Mouse (Mus musculus) urinary bladder, postnatal 10 days (tissue): Measurements from ENCODE around the gene Btbd3.
"Not testable (repeated sequence)": the region's sequence is repeated elsewhere in the genome, so short reads cannot be mapped to it uniquely, and the experiment has no call there.

ENCODE experiments used
- DNase-seq: peaks from one replicate; pipeline ENCODE4 v3.0.0; 2022; ENCODE audit warnings: low spot score

The Btbd3 gene

GRCm38 (mm10) chr2:138279641-138280040, 23.3 kb downstream of the Btbd3 start:
- no peak for DNase-seq

- no peak for DNase-seq
Observed at GRCm38 (mm10) chr2:138280225-138280711, 23.9 kb downstream of the Btbd3 start.

GRCm38 (mm10) chr2:138281550-138282201, 25.3 kb downstream of the Btbd3 start:
- no peak for DNase-seq

DNA sequence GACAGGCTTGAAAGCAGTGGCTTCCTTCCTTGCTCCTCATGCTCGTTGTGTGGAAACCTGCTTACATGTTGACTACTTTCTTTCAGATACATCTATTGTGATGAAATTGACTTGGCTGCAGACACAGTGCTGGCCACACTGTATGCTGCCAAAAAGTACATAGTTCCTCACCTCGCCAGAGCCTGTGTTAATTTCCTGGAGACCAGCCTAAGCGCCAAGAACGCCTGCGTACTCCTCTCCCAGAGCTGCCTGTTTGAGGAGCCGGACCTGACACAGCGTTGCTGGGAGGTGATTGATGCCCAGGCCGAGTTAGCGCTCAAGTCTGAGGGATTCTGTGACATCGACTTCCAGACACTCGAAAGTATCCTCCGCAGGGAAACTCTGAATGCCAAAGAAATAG, 27.0 kb downstream of the Btbd3 start:
- no peak for DNase-seq

- DNase-seq = no peak
Observed at GRCm38 (mm10) chr2:138283856-138284255, 27.5 kb downstream of the Btbd3 start.

- no peak for DNase-seq
Observed at GRCm38 (mm10) chr2:138285811-138286210, 29.4 kb downstream of the Btbd3 start.

DNA sequence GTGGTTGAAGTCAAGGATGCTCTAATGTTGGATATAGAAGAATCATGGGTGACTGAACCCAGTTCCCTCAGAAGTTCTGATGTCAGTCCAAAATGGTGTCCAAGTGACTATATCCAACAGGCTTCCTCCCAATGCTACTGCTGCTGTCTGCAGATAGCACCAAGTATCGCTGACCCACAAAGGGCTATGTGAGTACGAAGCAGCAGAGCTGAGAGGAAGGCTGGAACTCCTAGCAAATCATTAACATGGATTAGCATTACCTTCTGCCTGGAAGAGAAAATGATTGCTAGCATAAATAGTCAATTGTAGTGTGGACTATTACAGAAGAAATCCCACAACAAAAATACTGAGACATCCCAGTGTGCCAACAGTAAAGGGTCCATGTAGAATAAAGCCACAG, 33.8 kb downstream of the Btbd3 start:
- DNase-seq = no peak

DNA sequence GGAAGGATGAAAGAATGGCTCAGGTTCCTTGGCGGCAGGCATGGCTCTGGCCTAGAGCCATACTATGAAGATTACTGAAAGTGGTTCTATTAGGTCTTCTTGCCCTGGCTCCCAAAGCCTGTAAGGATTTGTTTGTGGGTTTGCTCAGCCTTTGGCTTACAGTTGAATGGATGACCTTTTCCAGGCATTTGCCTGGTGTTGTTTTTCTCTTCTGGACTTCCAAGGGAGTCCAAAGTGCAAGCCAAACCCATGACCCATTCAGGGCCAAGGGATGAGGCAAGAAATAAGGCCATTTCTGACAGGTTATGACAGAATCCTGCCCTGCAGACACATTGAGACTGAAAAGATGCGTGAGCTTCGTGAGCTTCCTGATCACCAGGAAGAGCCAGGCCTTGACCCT, 37.9 kb downstream of the Btbd3 start:
- DNase-seq = no peak

DNA sequence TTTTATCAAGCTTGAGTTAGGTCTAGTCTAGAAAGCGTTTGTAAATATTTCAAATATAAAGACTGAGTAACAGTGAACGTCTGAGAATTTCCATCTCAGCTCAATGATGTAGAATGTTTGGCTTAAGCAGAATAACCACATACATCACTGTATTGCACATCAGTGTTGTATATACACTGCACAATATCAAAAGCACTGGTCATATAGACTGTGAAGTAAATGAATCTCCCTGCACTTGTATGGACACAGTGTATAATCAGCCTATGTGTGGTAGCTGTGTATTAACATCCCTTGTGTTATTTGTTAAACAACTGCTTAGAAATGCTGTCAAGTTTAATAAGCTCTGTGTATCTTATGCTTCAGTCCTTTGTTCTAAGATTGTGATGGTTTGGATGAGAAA, 49.9 kb downstream of the Btbd3 start:
- no peak for DNase-seq

DNA sequence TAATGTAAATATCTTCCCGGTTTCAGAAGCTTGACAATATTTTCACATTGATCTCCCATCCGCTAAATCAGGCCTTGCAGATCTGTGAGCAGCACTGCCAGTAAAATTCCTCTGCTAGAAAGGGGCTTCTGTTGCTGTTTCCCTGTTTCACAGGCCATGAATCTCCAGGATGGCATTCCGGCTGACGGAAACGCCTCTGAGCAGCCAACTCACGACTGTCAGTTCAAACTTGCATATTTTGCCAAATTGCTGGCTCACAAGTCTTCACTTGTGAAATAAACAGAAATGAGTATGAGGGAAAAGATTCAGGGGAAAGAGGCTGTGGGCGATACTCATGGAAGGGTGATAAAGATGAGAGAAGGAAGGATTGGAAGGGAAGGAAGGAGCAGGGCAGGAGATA, 59.3 kb downstream of the Btbd3 start:
- DNase-seq = no peak

GRCm38 (mm10) chr2:138320408-138320807, 64.0 kb downstream of the Btbd3 start:
- DNase-seq = no peak

- DNase-seq = no peak
Observed at GRCm38 (mm10) chr2:138321041-138321481, 64.7 kb downstream of the Btbd3 start.

DNA sequence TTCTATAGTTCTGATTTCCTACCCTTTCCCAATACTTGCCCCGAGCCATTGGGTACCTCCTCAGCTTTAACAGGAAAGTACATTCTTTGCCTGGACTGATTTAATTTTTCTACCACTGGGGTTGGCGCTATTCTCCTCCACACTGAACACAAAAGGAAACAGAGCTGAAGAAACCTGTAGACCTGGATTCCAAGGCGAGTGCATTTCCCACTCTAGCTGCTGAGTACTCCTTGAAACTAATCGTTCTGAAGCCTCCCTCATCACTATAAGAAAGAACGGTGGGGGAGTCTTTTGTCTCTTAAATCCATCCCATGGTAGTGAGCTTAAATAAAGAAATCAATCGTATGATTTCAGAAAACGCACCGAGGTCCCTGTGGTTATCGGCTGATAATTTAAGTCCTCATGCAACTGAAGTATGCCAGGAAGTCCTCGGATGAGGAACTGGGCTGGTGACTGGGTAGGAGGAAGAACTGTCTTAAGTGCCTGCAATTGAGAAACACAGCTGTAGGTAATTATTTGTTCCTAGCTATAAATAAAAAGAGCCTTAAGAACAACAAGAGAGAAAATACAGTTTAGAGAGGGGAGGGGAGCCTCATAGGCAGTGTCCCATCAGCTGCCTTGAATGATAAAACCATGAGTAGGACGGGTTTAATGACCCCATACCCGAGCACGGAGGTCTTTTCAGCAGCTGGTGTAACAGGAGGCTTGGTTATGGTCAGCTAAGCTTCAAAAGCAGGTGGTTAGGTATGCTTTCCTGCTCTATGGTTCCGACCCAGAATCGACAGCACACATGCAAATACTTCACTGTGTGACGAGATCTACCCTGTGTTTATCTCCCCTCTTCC, 66.1 kb downstream of the Btbd3 start:
- DNase-seq = no peak

- no peak for DNase-seq
Observed at GRCm38 (mm10) chr2:138326367-138326766, 70.0 kb downstream of the Btbd3 start.

GRCm38 (mm10) chr2:138334198-138334597, 77.8 kb downstream of the Btbd3 start:
- DNase-seq = not testable (repeated sequence)

DNA sequence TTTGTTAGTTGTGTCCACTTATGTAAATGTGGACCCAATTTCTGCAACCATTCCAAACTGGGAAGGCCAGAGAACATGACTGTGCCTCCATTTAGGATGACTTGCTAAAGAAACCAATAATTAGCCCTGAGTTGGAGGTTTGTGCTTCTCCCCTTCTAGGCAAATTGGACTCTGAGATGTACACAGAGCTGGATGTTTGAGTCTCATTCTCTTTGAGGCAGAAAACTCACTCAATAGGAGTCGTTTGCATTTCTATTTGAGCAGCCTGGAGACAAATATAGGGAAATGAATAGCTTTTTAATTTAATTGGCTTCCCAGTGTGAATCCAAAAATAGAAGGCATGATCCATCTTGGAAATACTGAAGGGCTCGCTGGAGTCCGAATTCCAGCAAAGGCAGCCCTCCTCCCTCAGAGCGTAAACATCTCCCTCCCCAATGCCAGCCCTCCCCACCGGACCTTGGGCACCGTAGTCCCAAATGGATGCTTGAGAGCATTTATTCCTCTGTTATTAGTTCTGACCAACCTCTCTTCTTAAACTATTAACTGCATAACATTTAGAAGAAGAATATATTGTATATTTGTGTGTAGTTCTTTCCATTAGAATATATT, 81.6 kb downstream of the Btbd3 start:
- DNase-seq = no peak

- DNase-seq = no peak
Observed at GRCm38 (mm10) chr2:138338524-138338923, 82.2 kb downstream of the Btbd3 start.

DNA sequence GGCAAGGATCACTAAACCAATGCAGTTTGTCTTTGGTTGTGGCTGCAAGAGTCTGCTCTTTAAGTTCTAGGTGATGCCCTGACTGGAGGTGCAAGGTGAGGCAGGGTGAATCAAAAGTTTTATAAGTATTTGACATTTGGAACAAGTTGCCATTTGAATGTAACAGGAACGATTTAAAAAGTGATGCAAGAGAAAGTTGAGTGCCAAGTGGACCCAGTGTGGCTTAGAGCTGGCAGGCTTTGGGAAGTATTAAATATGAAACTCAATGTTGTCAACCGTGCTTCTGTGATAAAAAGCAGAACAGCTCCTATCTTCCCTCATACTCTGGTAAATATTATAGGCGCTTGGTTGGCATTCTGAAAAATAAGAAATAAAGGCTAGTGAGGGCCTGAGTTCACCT, 99.0 kb downstream of the Btbd3 start:
- no peak for DNase-seq

GRCm38 (mm10) chr2:138362474-138362873, 106.1 kb downstream of the Btbd3 start:
- no peak for DNase-seq

DNA sequence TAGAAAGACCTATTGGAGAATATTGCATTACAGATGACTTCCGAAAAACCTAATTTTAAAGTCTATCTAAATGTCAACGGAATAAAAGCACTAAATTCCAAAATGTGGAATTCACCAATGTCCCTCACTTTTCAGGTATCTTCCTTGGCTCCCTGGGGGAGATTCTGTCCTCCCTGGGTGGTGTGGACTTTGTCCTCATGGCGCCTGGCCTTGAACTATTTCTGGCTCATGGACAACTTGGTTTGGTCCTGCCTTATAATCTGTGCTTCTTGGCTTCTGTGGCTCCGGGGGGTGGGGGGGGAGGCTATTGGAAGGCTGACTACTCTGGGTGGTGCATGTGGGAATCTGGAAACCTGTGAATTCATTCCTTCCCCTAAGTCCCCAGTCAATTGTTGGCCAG, 109.0 kb downstream of the Btbd3 start:
- no peak for DNase-seq

DNA sequence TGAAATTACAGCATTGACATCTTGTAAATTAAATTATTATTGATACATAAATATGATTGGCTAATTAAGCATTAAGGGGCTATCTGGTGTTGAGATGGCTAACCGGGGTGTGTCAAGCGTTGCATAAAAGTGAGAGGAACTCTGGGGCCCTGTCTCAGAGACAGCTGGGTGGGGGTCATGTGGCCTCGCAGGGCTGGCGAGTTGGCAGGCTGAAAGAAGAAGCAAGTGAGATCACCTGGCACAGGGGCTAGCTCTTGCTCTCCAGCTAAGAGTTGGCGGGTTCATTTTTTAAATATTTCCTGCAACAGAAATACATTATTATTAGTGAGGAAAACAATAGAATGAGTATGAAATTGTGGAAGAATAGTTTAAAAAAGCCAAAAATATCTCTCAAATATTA, 118.2 kb downstream of the Btbd3 start:
- DNase-seq = no peak

DNA sequence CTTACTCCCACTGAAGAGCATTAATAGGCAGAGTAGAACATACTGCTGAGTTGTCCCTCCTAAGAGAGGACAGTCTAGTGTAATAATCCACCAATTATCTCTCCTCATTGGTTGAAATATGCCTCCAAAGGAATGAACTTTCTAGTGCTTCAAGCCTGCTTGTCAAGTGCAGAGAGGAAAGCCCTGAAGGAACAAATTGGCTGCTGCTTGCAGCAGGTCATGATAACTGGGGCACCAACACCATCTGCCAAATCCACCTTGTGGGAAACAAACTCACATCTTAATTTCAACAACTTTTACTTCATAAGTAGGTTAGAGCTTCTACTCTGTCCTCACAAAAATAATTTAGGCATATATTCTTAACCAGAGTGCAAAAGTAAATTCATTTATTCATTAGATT, 122.5 kb downstream of the Btbd3 start:
- no peak for DNase-seq

- no peak for DNase-seq
Observed at GRCm38 (mm10) chr2:138384762-138385161, 128.4 kb downstream of the Btbd3 start.
